Mouse (Mus musculus) stomach, embryonic 14.5 days (tissue): ENCODE measurements at regions not wholly inside any gene's neighbourhood (a gene's known extent, or its start where the extent isn't known, plus 50 kb on each side); places are given as distances from the start of the nearest gene placed in this dataset.

Source experiments
- ATAC-seq: fragments of 200-750 bp; cut with Nextera tagmentation; 2 replicates; pipeline ENCODE4 v1.8.0; 2017; ENCODE audit warnings: low read depth, moderate TSS enrichment; ENCODE audit not compliant: insufficient number of reproducible peaks, insufficient read depth, low FRiP score
- H3K27ac ChIP-seq: fragments of 300-500 bp; sonication (generic); 2 replicates; pipeline ENCODE4 v1.5.1; 2014; ENCODE audit warnings: mild to moderate bottlenecking, low read length, moderate library complexity, mixed read lengths
- H3K27me3 ChIP-seq: fragments of 300-500 bp; sonication (generic); 2 replicates; pipeline ENCODE4 v1.6.1; 2014; ENCODE audit warnings: low read length, control low read depth, mixed read lengths; ENCODE audit not compliant: control insufficient read depth, insufficient read depth
- H3K36me3 ChIP-seq: fragments of 300-500 bp; sonication (generic); 2 replicates; pipeline ENCODE4 v1.6.1; 2014; ENCODE audit warnings: mild to moderate bottlenecking, control low read depth, low read length, moderate library complexity, mixed read lengths; ENCODE audit not compliant: control insufficient read depth, insufficient read depth
- H3K4me1 ChIP-seq: fragments of 300-500 bp; sonication (generic); 2 replicates; pipeline ENCODE4 v1.6.1; 2014; ENCODE audit warnings: low read length, control low read depth, mixed read lengths; ENCODE audit not compliant: control insufficient read depth, insufficient read depth
- H3K4me2 ChIP-seq: fragments of 300-500 bp; sonication (generic); replicated peaks from 2 replicates; pipeline ENCODE4 v1.6.1; 2014; ENCODE audit warnings: low read depth, low read length, control low read depth
- H3K4me3 ChIP-seq: fragments of 300-500 bp; sonication (generic); 2 replicates; pipeline ENCODE4 v1.5.1; 2014; ENCODE audit warnings: low read depth, low read length, control low read depth
- H3K9ac ChIP-seq: fragments of 300-500 bp; sonication (generic); replicated peaks from 2 replicates; pipeline ENCODE4 v1.6.1; 2014; ENCODE audit warnings: low read depth, mild to moderate bottlenecking, control low read depth, low read length, moderate library complexity, mixed read lengths
- H3K9me3 ChIP-seq: fragments of 300-500 bp; sonication (generic); 2 replicates; pipeline ENCODE4 v1.6.1; 2016; ENCODE audit warnings: low read depth, low read length, control low read depth; ENCODE audit not compliant: control insufficient read depth
- WGBS: fragments of 180-500 bp; shearing (Covaris S2); extraction: QIAGEN DNeasy Blood & Tissue Kit; methylation state at CpG from one replicate; pipeline ENCODE4 v1.1.7; 2014; 5-methylcytosine and 5-hydroxymethylcytosine counted together

- no peaks in the 10 kb centered on the region for H3K36me3 ChIP-seq
- no peak overlapping the region for H3K4me2 ChIP-seq
- no peaks in the 10 kb centered on the region for H3K27me3 ChIP-seq
- H3K9me3 ChIP-seq, result no peaks in the 10 kb centered on the region
- no peak overlapping the region for H3K4me3 ChIP-seq
- WGBS, result 82% methylated on average over 3 of the region's 3 CpGs
- H3K27ac ChIP-seq, result no peak overlapping the region
- no peak overlapping the region for H3K9ac ChIP-seq
- H3K4me1 ChIP-seq, result no peaks in the 10 kb centered on the region
- ATAC-seq, result no peak
These were observed 139.3 kb upstream of the Osr1 start for GRCm38 (mm10) chr12:9430656-9431055.

- H3K36me3 ChIP-seq, result no peaks in the 10 kb centered on the region
- no peak overlapping the region for H3K4me3 ChIP-seq
- H3K4me1 ChIP-seq, result no peaks in the 10 kb centered on the region
- WGBS, result 18% methylated on average over 9 of the region's 9 CpGs
- H3K27me3 ChIP-seq, result no peaks in the 10 kb centered on the region
- no peak overlapping the region for H3K9ac ChIP-seq
- ATAC-seq, result no peak
- H3K27ac ChIP-seq, result no peak overlapping the region
- H3K4me2 ChIP-seq, result no peak overlapping the region
- no peaks in the 10 kb centered on the region for H3K9me3 ChIP-seq
These were observed 131.2 kb upstream of the Osr1 start for GRCm38 (mm10) chr12:9438575-9439161.

- WGBS, result 18% methylated on average over 3 of the region's 3 CpGs
- ATAC-seq, result no peak
- no peaks in the 10 kb centered on the region for H3K36me3 ChIP-seq
These were observed 119.3 kb upstream of the Osr1 start for GRCm38 (mm10) chr12:9450620-9451019.

GRCm38 (mm10) chr12:9460193-9460592, 109.7 kb upstream of the Osr1 start:
- Histone ChIP-seq H3K4me2 (no peak overlapping the region), H3K9ac (no peak overlapping the region), H3K36me3 (no peaks in the 10 kb centered on the region), H3K27ac (no peak overlapping the region), H3K4me1 (no peaks in the 10 kb centered on the region), H3K9me3 (no peaks in the 10 kb centered on the region), H3K4me3 (no peak overlapping the region), H3K27me3 (no peaks in the 10 kb centered on the region)
- WGBS, result 75% methylated on average over 3 of the region's 3 CpGs
- no peak for ATAC-seq

More at GRCm38 (mm10) chr12:9450620-9451019, 119.3 kb upstream of the Osr1 start:
- no peaks in the 10 kb centered on the region for H3K9me3 ChIP-seq
- H3K4me3 ChIP-seq, result no peak overlapping the region
- H3K27ac ChIP-seq, result no peak overlapping the region
- no peak overlapping the region for H3K9ac ChIP-seq
- H3K4me2 ChIP-seq, result no peak overlapping the region
- H3K4me1 ChIP-seq, result no peaks in the 10 kb centered on the region
- H3K27me3 ChIP-seq, result no peaks in the 10 kb centered on the region

GRCm38 (mm10) chr12:9469655-9470470, 100.1 kb upstream of the Osr1 start:
- Histone ChIP-seq H3K9ac (no peak overlapping the region), H3K9me3 (no peaks in the 10 kb centered on the region), H3K4me1 (0 out of 2 replicates have a peak, but pooled peaks cover 2% of the 10 kb centered on the region), H3K27ac (peak overlapping the region; percentile 18; the same call in 1 of the 2 replicates), H3K36me3 (no peaks in the 10 kb centered on the region), H3K4me3 (no peak overlapping the region), H3K4me2 (no peak overlapping the region), H3K27me3 (no peaks in the 10 kb centered on the region)
- 26% methylated on average over 3 of the region's 3 CpGs for WGBS
- peak; percentile 23; the same call in 1 of the 2 replicates for ATAC-seq

- Histone ChIP-seq H3K4me2 (no peak overlapping the region), H3K36me3 (no peaks in the 10 kb centered on the region), H3K4me1 (no peaks in the 10 kb centered on the region), H3K27ac (no peak overlapping the region), H3K27me3 (no peaks in the 10 kb centered on the region), H3K4me3 (no peak overlapping the region), H3K9ac (no peak overlapping the region), H3K9me3 (no peaks in the 10 kb centered on the region)
- WGBS, result 74% methylated on average over 2 of the region's 2 CpGs
- ATAC-seq, result no peak
These were observed 94.1 kb upstream of the Osr1 start for GRCm38 (mm10) chr12:9475836-9476235.

- H3K27me3 ChIP-seq, result no peaks in the 10 kb centered on the region
- no peaks in the 10 kb centered on the region for H3K36me3 ChIP-seq
- no peak for ATAC-seq
- no peak overlapping the region for H3K4me3 ChIP-seq
- no peak overlapping the region for H3K4me2 ChIP-seq
- H3K4me1 ChIP-seq, result no peaks in the 10 kb centered on the region
- no peak overlapping the region for H3K27ac ChIP-seq
- H3K9me3 ChIP-seq, result no peaks in the 10 kb centered on the region
- 42% methylated on average over 1 of the region's 1 CpGs for WGBS
- no peak overlapping the region for H3K9ac ChIP-seq
These were observed 91.7 kb upstream of the Osr1 start for GRCm38 (mm10) chr12:9478201-9478600.

GRCm38 (mm10) chr12:9487674-9488413, 82.1 kb upstream of the Osr1 start:
- H3K4me3 ChIP-seq, result no peak overlapping the region
- no peak for ATAC-seq
- WGBS, result 55% methylated on average over 8 of the region's 8 CpGs
- no peak overlapping the region for H3K4me2 ChIP-seq
- no peaks in the 10 kb centered on the region for H3K27me3 ChIP-seq
- H3K36me3 ChIP-seq, result no peaks in the 10 kb centered on the region
- no peak overlapping the region for H3K27ac ChIP-seq
- no peak overlapping the region for H3K9ac ChIP-seq
- H3K9me3 ChIP-seq, result no peaks in the 10 kb centered on the region
- H3K4me1 ChIP-seq, result no peaks in the 10 kb centered on the region
